Mouse (Mus musculus): Measurements from ENCODE around the gene Col1a1. TPM values are rescaled to one million over a fixed set of nuclear protein-coding genes. Genes with fewer than 3 reads are reported as not detected.

Gene Col1a1
- polyA plus RNA-seq (2015; fragmentation: Nextera tagmentation; extraction: Ambion mirVana), result 415 and 595 TPM in 2 replicates

DNA sequence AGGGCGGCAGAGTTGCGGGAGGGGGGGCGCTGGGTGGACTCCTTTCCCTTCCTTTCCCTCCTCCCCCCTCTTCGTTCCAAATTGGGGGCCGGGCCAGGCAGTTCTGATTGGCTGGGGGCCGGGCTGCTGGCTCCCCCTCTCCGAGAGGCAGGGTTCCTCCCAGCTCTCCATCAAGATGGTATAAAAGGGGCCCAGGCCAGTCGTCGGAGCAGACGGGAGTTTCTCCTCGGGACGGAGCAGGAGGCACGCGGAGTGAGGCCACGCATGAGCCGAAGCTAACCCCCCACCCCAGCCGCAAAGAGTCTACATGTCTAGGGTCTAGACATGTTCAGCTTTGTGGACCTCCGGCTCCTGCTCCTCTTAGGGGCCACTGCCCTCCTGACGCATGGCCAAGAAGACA lies at the start of gene Col1a1:
Gene Col1a1 (plus strand): TSS at position 180 of the 400 bp plus-strand sequence.
- peaks cover 67% of the 10 kb centered on the region for H3K27me3 ChIP-seq (replicated peaks)

DNA sequence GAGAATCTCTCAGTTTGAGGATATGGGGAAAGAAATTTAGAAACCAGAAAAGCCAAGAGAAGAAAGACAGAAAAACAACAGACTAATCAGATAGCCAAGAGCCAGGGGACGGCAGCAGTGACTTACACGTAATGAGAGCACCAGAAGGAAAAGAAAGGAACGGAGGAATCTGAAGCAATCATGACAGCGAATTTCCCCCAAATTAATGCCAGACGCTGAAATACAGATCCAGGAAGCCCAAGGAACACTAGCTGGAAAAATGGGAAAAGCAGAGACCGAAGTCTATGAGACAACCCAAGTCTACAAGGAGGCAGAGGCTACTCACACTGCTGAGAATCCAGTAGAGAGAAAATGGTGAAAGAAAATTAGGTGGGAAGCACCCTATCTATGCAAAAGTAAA lies 44.9 kb upstream of the Col1a1 start:
- Histone ChIP-seq H3K27me3 (replicated peaks) (0 out of 2 replicates have a peak, but pooled peaks cover 3% of the 10 kb centered on the region), H3K4me3 (no peak overlapping the region), H3K9me3 (no peaks in the 10 kb centered on the region), H3K36me3 (no peaks in the 10 kb centered on the region), H3K27ac (replicated peaks) (no peak overlapping the region), H3K4me1 (no peaks in the 10 kb centered on the region), H3K9ac (no peak overlapping the region), H3K4me2 (no peak overlapping the region)
- no peak for ATAC-seq (ENCODE audit: extremely low read depth, insufficient number of reproducible peaks, low FRiP score, low TSS enrichment)
- WGBS, result 65% methylated on average over 6 of the region's 6 CpGs

More for the DNA sequence above, at the start of gene Col1a1:
- Histone ChIP-seq H3K36me3 (peaks cover 16% of the 10 kb centered on the region), H3K27ac (replicated peaks) (peak within 1 kb of the TSS; percentile 86), H3K4me1 (peaks cover 56% of the 10 kb centered on the region), H3K9ac (peak within 1 kb of the TSS; percentile 87), H3K4me2 (peak within 1 kb of the TSS; percentile 85), H3K9me3 (no peaks in the 10 kb centered on the region), H3K4me3 (peak within 1 kb of the TSS; percentile 63)
- 19% methylated on average over 19 of the region's 19 CpGs for WGBS
- peak; percentile 16; the same call in 1 of the 2 replicates for ATAC-seq (ENCODE audit: extremely low read depth, insufficient number of reproducible peaks, low FRiP score, low TSS enrichment)

DNA sequence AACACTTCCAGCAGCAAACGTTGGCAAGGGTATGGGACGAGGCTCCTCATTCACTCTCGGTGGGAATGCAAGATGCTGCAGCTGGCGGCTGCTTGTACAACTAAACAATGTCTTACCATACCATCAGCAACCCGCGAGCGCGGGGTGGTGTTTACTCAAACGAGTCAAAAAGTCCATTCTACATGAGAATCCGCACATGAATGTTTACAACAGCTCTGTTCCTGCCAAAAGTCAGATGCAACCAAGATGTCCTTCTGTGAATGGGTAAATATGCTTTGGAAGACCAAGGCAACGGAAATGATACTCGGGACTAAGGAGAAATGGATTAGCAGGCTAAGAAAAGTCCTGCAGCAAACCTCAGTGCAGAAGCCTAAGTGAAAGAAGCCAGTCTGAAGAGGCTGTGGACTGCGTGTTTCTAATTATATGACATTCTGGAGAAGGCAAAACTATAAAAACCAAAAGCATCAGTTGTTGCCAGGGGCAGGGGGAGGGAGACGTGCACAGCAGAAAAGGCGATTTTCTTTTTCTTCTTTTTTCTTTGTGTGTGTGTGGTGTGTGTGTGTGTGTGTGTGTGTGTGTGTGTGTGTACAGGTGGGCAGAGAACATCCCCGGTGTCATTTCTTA lies 39.2 kb upstream of the Col1a1 start:
- 76% methylated on average over 16 of the region's 16 CpGs for WGBS
- H3K27me3 ChIP-seq (replicated peaks), result no peaks in the 10 kb centered on the region
- no peak overlapping the region for H3K4me3 ChIP-seq
- H3K27ac ChIP-seq (replicated peaks), result no peak overlapping the region
- no peak for ATAC-seq (ENCODE audit: extremely low read depth, insufficient number of reproducible peaks, low FRiP score, low TSS enrichment)
- no peak overlapping the region for H3K9ac ChIP-seq
- H3K4me1 ChIP-seq, result no peaks in the 10 kb centered on the region
- no peak overlapping the region for H3K4me2 ChIP-seq
- H3K9me3 ChIP-seq, result no peaks in the 10 kb centered on the region
- no peaks in the 10 kb centered on the region for H3K36me3 ChIP-seq

DNA sequence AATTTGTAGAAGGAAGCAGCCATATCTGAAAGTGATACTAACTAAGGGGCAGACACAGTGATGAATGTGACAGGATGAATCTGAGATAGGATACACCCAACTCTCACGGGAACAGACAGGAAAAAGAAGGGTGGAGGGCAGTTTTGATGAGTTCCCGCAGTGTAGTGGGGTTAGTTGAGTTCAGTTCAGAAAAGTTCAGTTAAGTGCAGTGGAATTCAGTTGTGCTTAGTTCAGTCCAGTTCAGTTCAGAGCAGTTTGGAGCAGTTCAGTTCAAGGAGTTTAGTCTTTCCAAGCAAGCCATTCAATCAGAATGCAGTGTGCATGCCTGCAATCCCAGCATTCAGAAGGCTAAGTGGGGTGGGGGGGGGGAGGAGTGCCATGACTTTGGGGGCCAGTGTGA lies 34.8 kb upstream of the Col1a1 start:
- no peak for ATAC-seq (ENCODE audit: extremely low read depth, insufficient number of reproducible peaks, low FRiP score, low TSS enrichment)
- no peak overlapping the region for H3K4me3 ChIP-seq
- no peaks in the 10 kb centered on the region for H3K9me3 ChIP-seq
- no peaks in the 10 kb centered on the region for H3K27me3 ChIP-seq (replicated peaks)
- H3K4me1 ChIP-seq, result no peaks in the 10 kb centered on the region
- WGBS, result 33% methylated on average over 2 of the region's 2 CpGs
- no peak overlapping the region for H3K4me2 ChIP-seq
- H3K36me3 ChIP-seq, result no peaks in the 10 kb centered on the region
- H3K27ac ChIP-seq (replicated peaks), result no peak overlapping the region
- no peak overlapping the region for H3K9ac ChIP-seq

DNA sequence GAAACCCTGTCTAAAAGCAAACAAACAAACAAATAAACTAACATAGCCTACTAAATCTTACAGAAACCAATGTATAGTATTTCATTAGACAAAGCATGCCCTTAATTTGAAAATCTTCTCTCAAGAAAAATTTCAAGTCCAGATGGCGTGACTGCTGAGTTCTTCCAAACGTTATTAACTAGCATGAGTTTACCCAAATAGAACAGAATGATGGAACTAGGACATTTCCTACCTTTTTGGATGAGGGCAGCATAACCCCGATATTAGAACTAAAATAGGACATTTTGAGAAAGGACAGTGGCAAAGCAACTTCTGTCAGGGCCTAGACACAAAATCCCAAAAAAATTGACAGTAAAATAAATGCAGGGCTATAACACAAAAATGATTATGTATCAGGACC lies 31.7 kb upstream of the Col1a1 start:
- WGBS, result 75% methylated on average over 3 of the region's 3 CpGs
- Histone ChIP-seq H3K27me3 (replicated peaks) (no peaks in the 10 kb centered on the region), H3K36me3 (no peaks in the 10 kb centered on the region), H3K4me2 (no peak overlapping the region), H3K27ac (replicated peaks) (no peak overlapping the region), H3K4me3 (no peak overlapping the region), H3K9me3 (no peaks in the 10 kb centered on the region), H3K4me1 (no peaks in the 10 kb centered on the region), H3K9ac (no peak overlapping the region)
- ATAC-seq (ENCODE audit: extremely low read depth, insufficient number of reproducible peaks, low FRiP score, low TSS enrichment), result no peak

DNA sequence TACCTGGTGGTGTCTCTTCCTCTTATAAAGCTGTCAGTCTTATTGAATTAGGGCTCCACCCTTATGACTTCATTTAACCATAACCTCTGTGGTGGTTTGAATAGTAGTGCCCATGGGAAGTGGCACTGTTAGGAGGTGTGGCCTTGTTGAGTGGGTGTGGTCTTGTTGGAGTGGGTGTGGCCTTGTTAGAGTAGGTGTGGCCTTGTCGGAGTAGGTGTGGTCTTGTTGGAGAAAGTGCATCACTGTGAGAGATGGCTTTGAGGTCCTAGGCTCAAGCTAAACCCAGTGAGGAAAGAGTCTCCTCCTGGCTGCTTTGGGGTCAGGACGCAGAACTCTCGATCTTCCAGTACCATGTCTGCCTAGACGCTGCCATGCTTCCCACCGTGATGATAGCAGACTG lies 25.1 kb upstream of the Col1a1 start:
- 76% methylated on average over 5 of the region's 5 CpGs for WGBS
- H3K4me1 ChIP-seq, result peaks cover 19% of the 10 kb centered on the region

DNA sequence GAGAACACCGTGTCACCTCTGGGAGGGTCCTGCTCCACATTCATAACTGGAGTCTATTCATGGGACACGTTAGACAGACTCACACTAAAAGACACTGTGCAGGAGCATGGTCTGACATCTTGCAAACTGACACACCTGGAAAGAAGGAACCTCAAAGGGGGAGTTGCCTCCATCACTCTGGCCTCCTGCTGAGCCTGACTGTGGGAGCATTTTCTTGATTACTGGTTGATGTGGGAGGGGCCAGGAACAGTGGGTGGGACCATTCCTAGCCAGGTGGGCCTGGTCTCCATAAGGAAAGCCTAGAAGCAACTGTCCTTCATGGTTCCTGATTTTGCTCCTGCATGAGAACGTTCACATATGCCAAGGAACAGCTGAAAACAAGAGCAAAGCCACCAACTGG lies 23.5 kb upstream of the Col1a1 start:
- WGBS, result 66% methylated on average over 3 of the region's 3 CpGs
- no peak overlapping the region for H3K27ac ChIP-seq (replicated peaks)

More for the DNA sequence above, 25.1 kb upstream of the Col1a1 start:
- Histone ChIP-seq H3K36me3 (no peaks in the 10 kb centered on the region), H3K27ac (replicated peaks) (no peak overlapping the region), H3K9ac (no peak overlapping the region), H3K27me3 (replicated peaks) (0 out of 2 replicates have a peak, but pooled peaks cover 3% of the 10 kb centered on the region), H3K4me2 (no peak overlapping the region), H3K4me3 (no peak overlapping the region), H3K9me3 (no peaks in the 10 kb centered on the region)
- ATAC-seq (ENCODE audit: extremely low read depth, insufficient number of reproducible peaks, low FRiP score, low TSS enrichment), result no peak

DNA sequence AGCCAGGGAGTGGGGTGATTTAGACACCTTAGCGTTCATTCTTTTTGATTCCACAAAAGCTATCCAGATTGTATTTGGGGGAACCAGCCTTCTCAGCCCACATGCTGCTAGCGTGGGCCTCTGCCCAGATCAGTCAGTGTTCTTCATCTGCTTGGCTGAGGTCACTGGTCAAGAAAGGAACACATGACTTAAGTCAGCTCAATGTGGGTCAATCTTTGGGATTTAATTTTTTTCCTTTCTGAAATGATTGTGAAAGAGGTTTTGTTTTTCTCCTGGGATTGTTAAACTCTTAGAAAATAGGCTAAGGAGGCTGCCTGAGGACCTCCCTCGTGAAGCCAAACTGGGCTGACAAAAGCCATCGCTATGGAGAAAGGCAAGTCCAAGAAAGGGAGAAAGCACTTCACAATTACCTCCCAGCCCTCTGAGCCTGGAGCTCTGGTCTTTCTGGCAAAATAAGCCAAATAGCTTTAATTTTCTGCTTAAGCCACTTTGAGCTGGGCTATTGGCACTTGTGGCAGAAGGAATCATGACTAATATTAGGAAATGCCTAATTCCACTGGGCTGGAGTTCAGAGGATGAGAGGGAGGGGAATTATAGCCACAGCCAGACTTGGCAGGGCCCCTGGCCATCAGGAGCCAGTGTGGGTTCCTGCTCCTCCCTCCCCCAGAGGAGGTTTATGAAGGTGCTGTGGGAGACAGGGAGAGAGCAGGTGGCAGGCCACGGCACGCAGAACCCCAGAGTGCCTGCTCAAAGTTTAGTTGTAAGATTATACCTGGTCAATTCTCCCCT lies 22.5 kb upstream of the Col1a1 start:
- ATAC-seq (ENCODE audit: extremely low read depth, insufficient number of reproducible peaks, low FRiP score, low TSS enrichment), result no peak
- Histone ChIP-seq H3K36me3 (no peaks in the 10 kb centered on the region), H3K4me2 (no peak overlapping the region), H3K4me1 (peaks cover 40% of the 10 kb centered on the region), H3K4me3 (no peak overlapping the region), H3K27ac (replicated peaks) (peak overlapping the region; percentile 37; the same call in 1 of the 2 replicates), H3K9ac (no peak overlapping the region), H3K9me3 (no peaks in the 10 kb centered on the region), H3K27me3 (replicated peaks) (0 out of 2 replicates have a peak, but pooled peaks cover 3% of the 10 kb centered on the region)
- 68% methylated on average over 6 of the region's 6 CpGs for WGBS

More for the DNA sequence above, 23.5 kb upstream of the Col1a1 start:
- Histone ChIP-seq H3K4me2 (no peak overlapping the region), H3K9me3 (no peaks in the 10 kb centered on the region), H3K4me1 (peaks cover 34% of the 10 kb centered on the region), H3K36me3 (no peaks in the 10 kb centered on the region), H3K27me3 (replicated peaks) (0 out of 2 replicates have a peak, but pooled peaks cover 3% of the 10 kb centered on the region), H3K9ac (no peak overlapping the region), H3K4me3 (no peak overlapping the region)
- no peak for ATAC-seq (ENCODE audit: extremely low read depth, insufficient number of reproducible peaks, low FRiP score, low TSS enrichment)

DNA sequence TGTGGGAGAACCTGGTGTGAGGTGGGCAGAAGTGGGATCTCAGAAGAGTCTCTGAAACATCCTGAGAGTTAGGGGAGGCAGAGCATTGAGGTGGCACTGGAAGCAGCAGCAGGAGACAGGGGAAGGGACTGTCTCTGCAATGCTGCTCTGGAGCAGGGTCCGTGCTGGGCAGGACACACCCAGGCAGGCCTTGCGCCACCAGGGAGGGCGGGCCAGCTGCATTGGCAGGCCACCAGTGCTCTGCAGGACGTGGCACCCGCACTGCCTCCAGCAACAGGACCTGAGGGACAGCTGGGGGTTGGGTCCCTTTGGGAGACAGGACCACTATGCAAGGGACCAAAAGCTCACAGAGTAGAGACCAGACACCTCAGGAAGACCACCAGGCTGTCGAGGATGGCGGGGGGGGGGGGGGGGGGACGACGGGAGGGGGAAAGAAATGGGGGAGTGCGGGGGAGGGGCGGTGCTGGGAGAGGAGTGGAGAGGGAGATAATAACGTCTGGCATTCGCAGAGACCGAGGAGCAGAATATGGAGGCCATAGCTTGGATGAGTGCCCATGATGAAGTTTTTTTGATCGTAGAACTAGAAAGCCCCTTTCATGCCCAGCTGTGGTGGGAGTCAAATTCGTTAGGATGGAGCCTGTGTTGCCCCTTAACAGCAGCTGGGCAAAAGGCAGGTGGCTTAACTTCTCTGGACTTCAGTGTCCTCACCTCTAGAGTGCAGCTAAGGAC lies 20.2 kb upstream of the Col1a1 start:
- WGBS, result 17% methylated on average over 11 of the region's 16 CpGs
- peak overlapping the region; percentile 50; the same call in 1 of the 2 replicates for H3K9ac ChIP-seq
- peak overlapping the region; percentile 45 for H3K4me2 ChIP-seq
- peak overlapping the region; percentile 70 for H3K27ac ChIP-seq (replicated peaks)
- no peaks in the 10 kb centered on the region for H3K36me3 ChIP-seq
- H3K4me1 ChIP-seq, result peaks cover 42% of the 10 kb centered on the region
- ATAC-seq (ENCODE audit: extremely low read depth, insufficient number of reproducible peaks, low FRiP score, low TSS enrichment), result 0 out of 2 replicates have a peak, but pooled peaks have one; percentile 10
- H3K27me3 ChIP-seq (replicated peaks), result 0 out of 2 replicates have a peak, but pooled peaks cover 3% of the 10 kb centered on the region
- H3K9me3 ChIP-seq, result no peaks in the 10 kb centered on the region
- no peak overlapping the region for H3K4me3 ChIP-seq

DNA sequence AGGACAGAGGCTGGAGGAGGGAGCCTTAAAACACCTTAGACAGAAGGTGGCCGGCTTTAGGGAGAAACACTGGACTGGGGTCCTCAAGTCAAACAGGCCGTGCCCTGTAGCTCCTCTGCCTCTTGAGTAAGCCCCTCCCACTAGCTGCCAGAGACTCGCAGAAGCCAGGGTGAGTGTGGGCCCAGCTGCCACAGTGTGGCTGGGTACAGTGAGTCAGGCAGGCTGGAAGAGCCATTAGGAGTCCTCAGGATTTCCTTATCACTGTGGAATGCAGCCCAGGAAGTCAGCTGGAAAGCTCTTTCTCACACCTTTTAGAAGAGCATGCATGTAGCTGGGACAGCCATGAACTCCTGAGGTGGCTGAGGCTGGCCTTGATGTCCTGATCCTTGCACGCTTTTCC lies 19.5 kb upstream of the Col1a1 start:
- no peaks in the 10 kb centered on the region for H3K36me3 ChIP-seq
- ATAC-seq (ENCODE audit: extremely low read depth, insufficient number of reproducible peaks, low FRiP score, low TSS enrichment), result 0 out of 2 replicates have a peak, but pooled peaks have one; percentile 57
- no peak overlapping the region for H3K9ac ChIP-seq
- peak overlapping the region; percentile 45; the same call in 1 of the 2 replicates for H3K4me2 ChIP-seq
- no peaks in the 10 kb centered on the region for H3K9me3 ChIP-seq
- peak overlapping the region; percentile 70 for H3K27ac ChIP-seq (replicated peaks)
- no peak overlapping the region for H3K4me3 ChIP-seq
- 24% methylated on average over 4 of the region's 4 CpGs for WGBS
- 0 out of 2 replicates have a peak, but pooled peaks cover 3% of the 10 kb centered on the region for H3K27me3 ChIP-seq (replicated peaks)
- H3K4me1 ChIP-seq, result peaks cover 46% of the 10 kb centered on the region

DNA sequence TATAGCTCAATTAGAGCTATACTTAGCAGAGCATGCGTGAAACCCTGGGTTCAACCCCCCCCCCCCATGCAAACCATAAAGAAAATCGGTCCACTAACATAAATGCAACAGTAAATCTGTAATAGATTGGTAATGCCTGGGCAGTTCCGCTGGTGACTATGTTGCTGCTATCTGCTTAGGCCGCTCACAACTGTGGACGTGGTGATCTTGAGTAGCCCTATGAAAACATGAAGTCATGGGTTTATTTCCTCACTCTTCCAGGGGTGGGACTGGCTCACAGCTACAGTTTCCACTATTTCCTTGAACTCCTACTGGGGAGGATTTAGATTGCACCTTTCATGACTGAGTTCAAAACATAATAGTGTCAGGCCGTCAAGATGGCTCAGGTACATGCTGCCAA lies 18.3 kb upstream of the Col1a1 start:
- ATAC-seq (ENCODE audit: extremely low read depth, insufficient number of reproducible peaks, low FRiP score, low TSS enrichment), result no peak; the same call in 1 of the 2 replicates
- Histone ChIP-seq H3K27me3 (replicated peaks) (0 out of 2 replicates have a peak, but pooled peaks cover under 1% of the 10 kb centered on the region), H3K36me3 (no peaks in the 10 kb centered on the region), H3K9ac (no peak overlapping the region), H3K4me3 (no peak overlapping the region), H3K4me1 (peaks cover 45% of the 10 kb centered on the region), H3K9me3 (no peaks in the 10 kb centered on the region), H3K4me2 (no peak overlapping the region), H3K27ac (replicated peaks) (peak overlapping the region; percentile 70)
- 49% methylated on average over 6 of the region's 6 CpGs for WGBS

Data from heart, embryonic 13.5 days (tissue).